Mouse (Mus musculus): ENCODE measurements around the gene Ctdspl. TPM values are rescaled to one million over a fixed set of nuclear protein-coding genes. Genes with fewer than 3 reads are reported as not detected.

Ctdspl gene
- polyA plus RNA-seq, 1 experiment from 2014 or later = 2.4 TPM

DNA sequence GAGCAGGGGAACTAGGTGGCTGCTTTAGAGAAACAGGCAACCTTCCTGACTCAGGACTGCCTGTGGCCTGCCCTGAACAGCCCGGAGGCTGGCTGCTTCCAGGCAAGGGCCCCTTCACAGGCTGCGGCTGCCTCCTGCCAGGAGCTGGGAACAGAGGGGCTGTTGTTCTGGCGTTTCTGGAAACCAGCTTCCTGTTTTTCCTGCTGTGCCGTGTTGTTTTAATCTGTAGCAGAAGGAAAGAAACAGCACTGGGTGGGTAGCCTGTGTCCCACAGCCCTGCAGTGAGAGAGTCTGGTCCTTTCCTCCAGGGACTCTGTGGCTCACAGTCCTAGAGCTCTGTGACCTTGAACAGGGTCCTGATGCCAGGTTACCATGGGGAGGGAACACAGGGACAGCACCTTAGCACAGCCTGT is 54.2 kb downstream of the Ctdspl start:
- peak; percentile 43; the same call in 1 of the 2 replicates for ATAC-seq

DNA sequence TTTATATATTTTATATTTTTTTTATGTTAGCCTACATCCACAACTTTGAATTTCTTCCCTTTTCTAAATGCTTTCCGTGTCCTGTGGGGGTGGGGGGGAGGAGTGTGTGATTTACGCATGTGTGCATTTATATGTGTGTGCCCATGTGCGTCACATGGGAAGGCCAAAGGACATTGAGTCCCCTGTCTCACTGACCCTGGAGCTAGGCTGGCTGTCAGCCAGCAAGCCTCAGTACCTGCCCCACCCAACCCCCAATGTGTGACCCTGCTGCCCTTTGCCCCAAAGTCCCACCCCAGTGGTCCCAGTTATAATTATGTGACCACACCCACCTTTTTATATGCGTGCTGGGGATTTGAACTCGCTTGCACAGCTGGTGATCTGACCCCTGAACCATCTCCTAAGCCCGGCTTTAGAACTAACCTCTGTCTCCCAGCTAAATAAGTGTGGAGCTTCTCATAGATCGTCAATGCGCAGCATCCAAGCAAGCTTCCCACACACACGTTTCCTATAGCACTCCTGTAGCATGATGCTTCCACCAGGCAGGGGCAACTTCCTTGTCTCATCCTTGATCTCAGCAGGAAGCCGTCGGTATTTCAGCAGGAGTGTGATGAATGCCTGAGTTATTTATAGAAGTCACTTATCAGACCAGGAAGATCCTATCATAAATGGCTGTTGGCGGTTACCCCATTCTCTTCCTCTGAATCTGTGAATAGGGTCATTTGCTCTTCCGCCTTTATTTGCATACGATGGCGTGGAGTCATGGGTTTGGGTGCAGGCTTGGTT is 58.6 kb downstream of the Ctdspl start:
- peaks cover 23% of the 10 kb centered on the region for H3K4me1 ChIP-seq (ENCODE audit: insufficient read depth)
- H3K9me3 ChIP-seq (ENCODE audit: low read length) = no peaks in the 10 kb centered on the region
- H3K4me2 ChIP-seq (ENCODE audit: low read depth, low read length) = no peak overlapping the region
- no peaks in the 10 kb centered on the region for H3K36me3 ChIP-seq (replicated peaks; ENCODE audit: insufficient read depth, low read length)
- H3K4me3 ChIP-seq (ENCODE audit: low read depth, low read length) = no peak overlapping the region
- TF ChIP-seq EP300 (IDR thresholded peaks at IDR 0.05; ENCODE audit: low read depth) = no peak
- no peak for TF ChIP-seq CTCF (IDR thresholded peaks at IDR 0.05; ENCODE audit: low read depth)
- DNase-seq (no peak), ATAC-seq (peak; percentile 51; the same call in 1 of the 2 replicates)
- 60% methylated on average over 15 of the region's 15 CpGs for WGBS (ENCODE audit: insufficient replicate concordance)
- no peaks in the 10 kb centered on the region for H3K27me3 ChIP-seq (ENCODE audit: insufficient read depth, low read length)
- no peak overlapping the region for H3K9ac ChIP-seq (replicated peaks)
- H3K27ac ChIP-seq (ENCODE audit: low read depth) = no peak overlapping the region

More for the DNA sequence above, 54.2 kb downstream of the Ctdspl start:
- Histone ChIP-seq H3K4me1 (ENCODE audit: insufficient read depth) (peaks cover 19% of the 10 kb centered on the region), H3K4me2 (ENCODE audit: low read depth, low read length) (no peak overlapping the region), H3K9ac (replicated peaks) (0 out of 2 replicates have a peak overlapping the region, but pooled peaks have one; percentile 7), H3K36me3 (replicated peaks; ENCODE audit: insufficient read depth, low read length) (no peaks in the 10 kb centered on the region), H3K27ac (ENCODE audit: low read depth) (peak overlapping the region; percentile 57), H3K4me3 (ENCODE audit: low read depth, low read length) (no peak overlapping the region), H3K9me3 (ENCODE audit: low read length) (no peaks in the 10 kb centered on the region), H3K27me3 (ENCODE audit: insufficient read depth, low read length) (no peaks in the 10 kb centered on the region)
- TF ChIP-seq EP300 (IDR thresholded peaks at IDR 0.05; ENCODE audit: low read depth) (no peak), CTCF (IDR thresholded peaks at IDR 0.05; ENCODE audit: low read depth) (no peak)
- WGBS (ENCODE audit: insufficient replicate concordance) = 39% methylated on average over 4 of the region's 4 CpGs
- no peak for DNase-seq

DNA sequence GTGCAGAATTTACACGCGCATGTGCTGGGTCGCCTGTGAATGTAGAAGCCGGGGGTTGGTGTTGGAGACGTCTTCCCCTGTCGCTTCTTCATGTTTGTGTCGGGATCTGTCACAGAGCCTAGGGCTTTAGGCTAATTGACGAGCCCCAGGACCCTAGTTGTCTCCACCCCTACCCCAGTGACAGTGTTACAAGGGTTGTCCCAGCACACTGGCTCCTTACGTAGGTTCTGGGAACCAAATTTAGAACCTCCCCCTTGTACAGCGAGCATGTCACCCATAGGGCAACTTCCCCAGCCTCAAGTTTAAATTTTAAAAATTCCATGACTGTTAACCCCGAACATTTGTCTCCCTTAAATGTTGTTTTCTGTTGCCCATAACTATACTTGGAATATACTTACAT is 60.0 kb downstream of the Ctdspl start:
- Histone ChIP-seq H3K9ac (replicated peaks) (no peak overlapping the region; the same call in 1 of the 2 replicates), H3K4me2 (ENCODE audit: low read depth, low read length) (no peak overlapping the region), H3K9me3 (ENCODE audit: low read length) (no peaks in the 10 kb centered on the region), H3K27ac (ENCODE audit: low read depth) (no peak overlapping the region; the same call in 1 of the 2 replicates), H3K36me3 (replicated peaks; ENCODE audit: insufficient read depth, low read length) (no peaks in the 10 kb centered on the region), H3K4me1 (ENCODE audit: insufficient read depth) (peaks cover 18% of the 10 kb centered on the region), H3K27me3 (ENCODE audit: insufficient read depth, low read length) (no peaks in the 10 kb centered on the region), H3K4me3 (ENCODE audit: low read depth, low read length) (no peak overlapping the region)
- DNase-seq (no peak), ATAC-seq (no peak)
- 67% methylated on average over 11 of the region's 11 CpGs for WGBS (ENCODE audit: insufficient replicate concordance)
- TF ChIP-seq EP300 (IDR thresholded peaks at IDR 0.05; ENCODE audit: low read depth) (no peak), CTCF (IDR thresholded peaks at IDR 0.05; ENCODE audit: low read depth) (no peak)

DNA sequence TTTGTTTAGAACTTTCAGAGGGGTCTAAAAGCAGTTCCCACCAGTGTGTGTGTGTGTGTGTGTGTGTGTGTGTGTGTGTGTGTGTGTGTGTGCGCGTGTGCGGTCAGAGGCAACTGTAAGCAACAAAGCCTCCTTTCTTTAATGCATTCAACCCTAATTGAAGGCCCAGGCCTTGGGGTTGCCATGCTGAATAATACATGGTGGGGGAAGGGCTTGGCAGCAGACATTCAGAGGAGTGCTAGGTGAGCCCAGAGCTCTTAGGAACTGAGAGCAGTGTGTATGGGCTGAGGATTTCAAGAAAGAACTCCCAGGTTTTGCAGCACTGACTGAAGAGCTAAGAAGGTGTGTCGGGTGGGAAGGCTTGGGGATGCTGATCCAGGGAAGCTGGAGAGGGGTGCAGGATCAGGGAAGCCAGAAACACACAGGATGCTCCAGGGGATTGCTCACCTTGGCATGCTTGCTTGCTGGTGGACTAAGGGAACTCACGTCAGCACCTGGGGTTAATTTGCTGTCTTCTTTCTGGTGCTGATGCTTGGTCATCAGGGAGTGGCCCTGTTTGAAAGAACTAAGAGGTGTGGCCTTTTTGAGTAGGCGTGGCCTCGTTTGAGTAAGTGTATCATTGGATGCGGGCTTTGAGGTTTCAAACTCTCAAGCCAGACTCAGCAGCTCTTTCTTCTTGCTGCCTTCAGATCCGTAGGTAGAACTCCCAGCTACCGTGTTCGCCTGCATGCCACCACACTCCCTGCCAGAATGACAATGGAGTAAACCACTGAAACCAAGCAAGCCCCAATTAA is 62.7 kb downstream of the Ctdspl start:
- no peaks in the 10 kb centered on the region for H3K9me3 ChIP-seq (ENCODE audit: low read length)
- no peaks in the 10 kb centered on the region for H3K36me3 ChIP-seq (replicated peaks; ENCODE audit: insufficient read depth, low read length)
- no peak overlapping the region for H3K9ac ChIP-seq (replicated peaks)
- H3K4me3 ChIP-seq (ENCODE audit: low read depth, low read length) = no peak overlapping the region
- no peak overlapping the region for H3K27ac ChIP-seq (ENCODE audit: low read depth)
- DNase-seq (no peak), ATAC-seq (no peak)
- TF ChIP-seq CTCF (IDR thresholded peaks at IDR 0.05; ENCODE audit: low read depth) = no peak
- no peak for TF ChIP-seq EP300 (IDR thresholded peaks at IDR 0.05; ENCODE audit: low read depth)
- H3K4me1 ChIP-seq (ENCODE audit: insufficient read depth) = peaks cover 26% of the 10 kb centered on the region
- WGBS (ENCODE audit: insufficient replicate concordance) = 77% methylated on average over 11 of the region's 11 CpGs
- no peak overlapping the region for H3K4me2 ChIP-seq (ENCODE audit: low read depth, low read length)
- no peaks in the 10 kb centered on the region for H3K27me3 ChIP-seq (ENCODE audit: insufficient read depth, low read length)

DNA sequence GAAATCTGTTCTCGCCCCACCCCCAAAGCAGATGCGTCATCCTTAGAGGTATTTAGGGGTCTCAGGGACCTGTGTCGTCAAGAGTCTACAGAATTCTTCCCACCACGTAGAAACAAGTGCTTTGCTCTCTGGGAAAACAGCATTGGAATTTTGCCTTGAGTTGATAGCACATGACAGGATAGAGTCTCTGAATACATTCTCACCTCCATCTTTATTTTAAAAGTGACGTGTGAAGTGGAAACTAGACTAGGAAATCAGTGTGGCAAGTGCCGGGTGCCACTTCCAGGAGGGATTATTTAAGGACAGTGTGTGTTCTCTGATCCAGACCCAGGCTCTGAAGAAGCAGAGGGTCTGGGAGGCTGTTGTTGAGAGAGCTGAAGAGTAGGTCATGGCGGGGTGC is 64.2 kb downstream of the Ctdspl start:
- no peak overlapping the region for H3K4me3 ChIP-seq (ENCODE audit: low read depth, low read length)
- 73% methylated on average over 7 of the region's 7 CpGs for WGBS (ENCODE audit: insufficient replicate concordance)
- H3K4me1 ChIP-seq (ENCODE audit: insufficient read depth) = peaks cover 26% of the 10 kb centered on the region
- TF ChIP-seq CTCF (IDR thresholded peaks at IDR 0.05; ENCODE audit: low read depth) (no peak), EP300 (IDR thresholded peaks at IDR 0.05; ENCODE audit: low read depth) (no peak)
- no peaks in the 10 kb centered on the region for H3K9me3 ChIP-seq (ENCODE audit: low read length)
- no peaks in the 10 kb centered on the region for H3K27me3 ChIP-seq (ENCODE audit: insufficient read depth, low read length)
- no peak overlapping the region for H3K27ac ChIP-seq (ENCODE audit: low read depth)
- no peak for DNase-seq
- no peak overlapping the region for H3K9ac ChIP-seq (replicated peaks)
- ATAC-seq = no peak
- H3K4me2 ChIP-seq (ENCODE audit: low read depth, low read length) = no peak overlapping the region
- H3K36me3 ChIP-seq (replicated peaks; ENCODE audit: insufficient read depth, low read length) = no peaks in the 10 kb centered on the region
